Mouse (Mus musculus) kidney, adult 8-10 months (tissue): Measurements from ENCODE around the gene Gas7.

Source experiments
- DNase-seq, 2 experiments: peaks; one replicate each; pipeline ENCODE4 v3.0.0; 2022

Gas7 gene

GRCm38 (mm10) chr11:67496796-67497195, 41.6 kb downstream of the Gas7 start:
- no peak for DNase-seq

- no peak for DNase-seq
These were observed 44.9 kb downstream of the Gas7 start for GRCm38 (mm10) chr11:67500115-67500514.

- no peak for DNase-seq
These were observed 46.4 kb downstream of the Gas7 start for GRCm38 (mm10) chr11:67501468-67502244.

GRCm38 (mm10) chr11:67509219-67509876, 54.1 kb downstream of the Gas7 start:
- no peak for DNase-seq

GRCm38 (mm10) chr11:67510831-67511230, 55.6 kb downstream of the Gas7 start:
- DNase-seq, result no peak

- DNase-seq, result no peak
These were observed 57.8 kb downstream of the Gas7 start for GRCm38 (mm10) chr11:67513001-67513400.

GRCm38 (mm10) chr11:67514401-67514800, 59.2 kb downstream of the Gas7 start:
- DNase-seq, result no peak

- DNase-seq, result peak; percentile 88 to 89
These were observed 60.0 kb downstream of the Gas7 start for GRCm38 (mm10) chr11:67515020-67515911.

GRCm38 (mm10) chr11:67515912-67516305, 60.7 kb downstream of the Gas7 start:
- peak in 1 of 2 experiments; percentile 21 for DNase-seq

GRCm38 (mm10) chr11:67517748-67518147, 62.5 kb downstream of the Gas7 start:
- no peak for DNase-seq

GRCm38 (mm10) chr11:67518985-67519384, 63.7 kb downstream of the Gas7 start:
- peak in 1 of 2 experiments; percentile 32 for DNase-seq

- no peak for DNase-seq
These were observed 67.4 kb downstream of the Gas7 start for GRCm38 (mm10) chr11:67522671-67523070.

- DNase-seq, result no peak
These were observed 68.6 kb downstream of the Gas7 start for GRCm38 (mm10) chr11:67523806-67524205.

GRCm38 (mm10) chr11:67524731-67525130, 69.5 kb downstream of the Gas7 start:
- no peak for DNase-seq

- DNase-seq, result no peak
These were observed 70.6 kb downstream of the Gas7 start for GRCm38 (mm10) chr11:67525841-67526240.

GRCm38 (mm10) chr11:67526621-67527545, 71.6 kb downstream of the Gas7 start:
- DNase-seq, result peak; percentile 70 to 79

GRCm38 (mm10) chr11:67531286-67531685, 76.0 kb downstream of the Gas7 start:
- DNase-seq, result no peak

GRCm38 (mm10) chr11:67531926-67532565, 76.8 kb downstream of the Gas7 start:
- peak in 1 of 2 experiments; percentile 25 for DNase-seq

GRCm38 (mm10) chr11:67532728-67533127, 77.5 kb downstream of the Gas7 start:
- DNase-seq, result no peak

GRCm38 (mm10) chr11:67533151-67533550, 77.9 kb downstream of the Gas7 start:
- DNase-seq, result no peak

GRCm38 (mm10) chr11:67535703-67536102, 80.5 kb downstream of the Gas7 start:
- DNase-seq, result no peak

GRCm38 (mm10) chr11:67536413-67536812, 81.2 kb downstream of the Gas7 start:
- DNase-seq, result no peak
